Mouse (Mus musculus): ENCODE measurements around the gene Shc3.

Shc3 gene

DNA sequence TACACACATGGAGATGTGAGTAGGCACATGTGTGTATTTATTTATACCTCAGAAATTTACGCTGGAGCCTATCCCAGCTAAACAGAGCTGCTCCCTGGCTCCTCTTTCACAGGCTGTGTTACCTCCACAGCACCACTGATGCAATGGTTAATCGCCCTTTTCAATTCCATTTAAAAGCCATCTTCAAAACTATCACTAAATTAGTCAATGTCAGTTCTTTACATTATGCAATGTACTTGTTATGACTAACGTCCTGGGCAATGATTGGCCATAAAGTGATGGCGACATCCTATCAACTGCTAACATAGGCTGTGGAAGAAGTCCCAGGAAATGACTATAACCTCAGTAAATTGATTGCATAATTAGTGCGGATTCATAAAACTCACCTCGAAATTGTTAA is 187.7 kb downstream of the Shc3 start:
- no peak for DNase-seq (ENCODE audit: low read depth, low spot score)
